Mouse (Mus musculus) cerebellum, postnatal 25 days (tissue): ENCODE measurements around the gene Lrig1.

Experiments used
- DNase-seq, 2 experiments: peaks; one replicate each; pipeline ENCODE4 v3.0.0; 2021; ENCODE audit warnings: mixed read lengths in 2 of 2

Lrig1 gene

DNA sequence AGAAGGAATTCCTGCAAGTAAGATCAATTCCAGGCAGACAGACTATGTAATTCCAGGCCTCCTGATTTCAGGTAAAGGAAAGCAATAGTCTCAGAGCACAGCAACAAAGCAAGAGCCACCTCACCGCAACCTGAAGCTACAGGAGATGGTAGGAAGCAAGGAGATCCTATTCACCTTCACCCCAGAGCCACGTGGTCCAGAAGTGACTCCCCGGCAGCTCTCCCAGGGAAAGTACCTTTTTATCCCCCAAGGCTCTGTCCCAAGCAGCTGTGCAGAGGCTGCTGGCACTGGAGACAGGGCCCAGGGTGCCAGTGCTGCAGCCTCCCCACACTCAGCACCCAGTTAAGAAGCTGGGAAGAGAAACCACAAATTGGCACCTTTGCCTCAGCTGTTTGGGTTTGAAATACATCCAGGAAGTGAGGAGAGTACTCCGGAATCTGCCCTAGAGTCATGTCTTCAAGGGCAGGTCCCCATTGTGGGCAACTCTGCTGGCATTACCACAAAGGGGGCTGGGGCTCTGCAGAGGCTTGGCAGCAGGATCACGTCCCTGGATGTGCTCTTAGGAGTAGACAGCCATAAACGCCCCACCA lies 53.6 kb downstream of the Lrig1 start:
- no peak for DNase-seq

DNA sequence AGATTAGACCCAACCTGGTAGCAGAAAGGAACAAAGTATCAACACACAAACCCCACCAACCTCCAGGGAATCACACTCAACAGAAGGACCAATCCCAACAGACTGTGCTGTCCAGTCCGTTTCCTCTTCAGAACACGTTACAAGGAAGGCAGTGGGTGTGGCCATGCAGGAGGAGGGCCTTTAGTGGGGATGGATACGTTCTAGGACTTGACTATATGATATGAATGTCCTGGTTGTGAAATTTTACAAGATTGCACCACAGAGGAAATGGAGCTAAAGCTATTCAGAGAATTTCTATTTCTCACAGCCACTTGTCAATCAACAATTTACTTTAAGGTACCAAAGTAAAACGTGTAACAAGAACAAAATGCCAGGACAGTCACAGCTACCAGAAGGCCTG lies 54.2 kb downstream of the Lrig1 start:
- DNase-seq = no peak

DNA sequence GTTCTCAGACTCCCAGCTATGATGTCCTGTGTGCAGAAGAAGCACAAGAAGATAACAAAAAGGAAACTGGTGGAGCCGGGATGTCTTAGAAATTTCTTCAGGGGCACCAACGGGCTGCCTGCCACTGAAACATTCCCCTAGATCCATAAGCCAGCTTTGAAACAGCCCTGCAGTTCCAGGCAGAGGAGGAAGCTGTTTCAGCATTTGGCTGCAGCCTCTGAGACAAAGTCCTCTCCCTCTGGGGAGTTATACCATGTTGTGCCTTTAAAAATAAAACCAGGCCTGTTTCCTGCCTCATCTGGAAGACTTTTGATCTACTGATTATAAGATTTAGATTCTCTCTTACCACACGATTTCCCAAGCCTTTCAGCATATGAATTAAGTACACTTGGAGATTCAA lies 55.3 kb downstream of the Lrig1 start:
- no peak for DNase-seq

GRCm38 (mm10) chr6:94643989-94644388 lies 56.0 kb downstream of the Lrig1 start:
- no peak for DNase-seq

DNA sequence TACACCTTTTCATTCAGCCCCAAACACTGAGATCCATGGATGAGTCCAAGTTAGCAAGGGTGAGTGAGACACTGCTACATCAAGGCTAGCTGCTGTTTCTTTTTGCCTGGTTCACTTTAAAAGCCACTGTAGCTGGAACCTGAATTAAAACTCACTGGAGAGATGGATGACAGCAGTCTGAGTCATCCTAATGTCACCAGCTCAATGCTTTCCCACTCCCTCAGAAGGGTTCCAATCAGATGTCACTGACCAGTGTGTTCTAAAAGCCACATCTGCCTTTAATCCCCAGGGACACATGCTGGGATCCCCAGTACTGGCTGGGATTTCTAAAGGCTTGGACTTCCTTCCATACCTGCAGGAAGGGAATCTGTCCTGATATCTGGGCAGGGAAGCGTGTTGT lies 57.9 kb downstream of the Lrig1 start:
- no peak for DNase-seq

GRCm38 (mm10) chr6:94640297-94640696 lies 59.7 kb downstream of the Lrig1 start:
- peak; percentile 72 to 76 for DNase-seq

DNA sequence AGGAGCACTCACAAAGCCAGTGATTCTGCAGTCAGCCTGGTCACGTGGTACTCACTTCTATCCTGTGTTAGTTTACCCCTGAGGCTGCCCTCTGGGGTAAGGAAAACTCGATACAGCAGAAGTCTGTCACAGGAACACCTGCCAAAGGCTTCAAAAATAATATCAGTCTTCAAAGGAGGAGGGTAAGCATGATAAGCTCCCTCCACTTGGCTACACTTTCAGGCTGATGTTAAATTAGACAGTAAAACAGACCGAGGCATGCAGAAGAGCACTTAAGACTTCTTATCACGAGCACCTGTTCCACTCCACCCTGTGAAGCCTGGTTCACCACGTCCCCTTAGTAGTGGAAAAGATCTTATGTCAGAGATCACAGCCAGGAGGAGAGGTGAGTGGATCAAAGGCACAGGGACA lies 62.9 kb downstream of the Lrig1 start:
- no peak for DNase-seq

DNA sequence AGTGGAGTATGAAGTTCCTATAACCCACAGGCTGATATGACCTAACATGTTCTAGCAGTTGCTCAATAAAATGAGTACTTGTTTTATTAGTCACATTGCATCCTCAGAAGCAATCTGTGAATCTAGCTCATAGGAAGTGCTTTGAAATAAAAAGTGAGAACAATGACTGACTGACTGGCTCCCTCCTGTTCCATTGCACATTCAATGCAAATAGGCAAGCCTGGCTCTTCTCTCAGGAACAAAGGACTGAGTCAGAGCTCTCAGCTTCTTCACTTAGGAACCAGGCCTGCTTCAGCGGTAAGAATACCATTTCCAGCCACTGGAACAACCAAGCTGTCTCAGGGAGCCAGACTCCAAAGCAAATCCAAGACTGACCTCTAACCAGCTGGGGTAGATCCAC lies 64.6 kb downstream of the Lrig1 start:
- no peak for DNase-seq

GRCm38 (mm10) chr6:94634710-94635109 lies 65.2 kb downstream of the Lrig1 start:
- DNase-seq = no peak

- no peak for DNase-seq
Observed at GRCm38 (mm10) chr6:94634274-94634673, 65.7 kb downstream of the Lrig1 start.

- DNase-seq = no peak
Observed at GRCm38 (mm10) chr6:94631779-94632082, 68.2 kb downstream of the Lrig1 start.

DNA sequence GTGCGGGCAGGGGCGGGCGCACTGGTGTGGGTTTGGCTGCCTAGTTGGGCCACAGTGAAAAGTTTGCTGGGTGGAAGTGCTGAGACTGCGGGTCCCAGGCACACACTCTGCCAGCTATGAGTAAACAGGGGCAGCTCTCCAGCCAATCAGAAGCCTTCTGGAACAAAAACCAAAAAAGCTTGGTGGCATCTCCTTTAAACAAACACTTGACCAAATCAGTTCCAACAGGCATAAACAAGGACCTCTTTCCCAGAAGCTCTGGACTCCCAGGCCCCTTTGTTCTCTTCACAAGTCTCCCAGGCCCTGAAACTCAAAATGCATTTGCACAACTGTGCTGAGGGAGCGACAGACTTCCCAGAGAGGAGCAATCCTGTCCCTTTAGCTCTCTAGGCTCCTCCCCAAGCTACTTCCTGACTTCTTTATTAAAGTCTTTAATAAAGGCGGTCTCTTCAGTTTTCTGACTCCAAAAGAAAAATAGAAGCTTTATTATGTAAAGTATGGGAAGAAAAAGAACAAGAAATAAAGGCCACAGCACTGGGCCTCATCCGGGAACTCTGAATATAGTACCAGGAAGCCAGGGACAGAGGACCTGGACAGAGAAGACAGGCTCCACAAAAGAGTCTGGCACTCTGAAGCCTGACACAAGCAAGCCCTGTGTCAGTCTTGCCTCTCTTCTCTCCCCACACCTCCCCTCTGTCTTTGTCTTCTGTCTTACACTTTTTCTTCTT lies 68.7 kb downstream of the Lrig1 start:
- DNase-seq = peak in 1 of 2 experiments; percentile 37

- no peak for DNase-seq
Observed at GRCm38 (mm10) chr6:94628787-94629186, 71.2 kb downstream of the Lrig1 start.

GRCm38 (mm10) chr6:94627714-94628595 lies 72.0 kb downstream of the Lrig1 start:
- peak; percentile 30 to 42 for DNase-seq

GRCm38 (mm10) chr6:94626807-94627206 lies 73.2 kb downstream of the Lrig1 start:
- DNase-seq = peak; percentile 52 to 60

GRCm38 (mm10) chr6:94625896-94626295 lies 74.1 kb downstream of the Lrig1 start:
- no peak for DNase-seq

- DNase-seq = no peak
Observed at GRCm38 (mm10) chr6:94624543-94624942, 75.4 kb downstream of the Lrig1 start.

DNA sequence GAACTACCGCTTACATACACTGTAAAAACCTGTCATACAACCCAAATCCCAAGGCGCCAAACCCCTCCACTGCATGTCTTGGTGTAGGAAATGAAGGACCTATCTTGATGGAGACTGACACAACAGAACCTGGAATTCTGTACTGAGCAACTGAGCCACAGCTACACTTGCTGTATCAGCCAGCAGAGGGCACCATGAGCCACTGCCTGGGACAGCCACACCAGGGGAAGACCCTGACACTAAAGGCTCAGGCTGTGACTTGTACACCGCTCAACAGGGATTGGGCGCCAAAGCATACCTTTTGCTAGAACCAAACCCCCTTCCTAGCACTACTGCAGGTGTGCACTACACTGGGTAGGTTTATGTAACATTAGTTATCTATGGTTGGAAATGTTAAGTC lies 77.0 kb downstream of the Lrig1 start:
- peak; percentile 79 to 88 for DNase-seq

DNA sequence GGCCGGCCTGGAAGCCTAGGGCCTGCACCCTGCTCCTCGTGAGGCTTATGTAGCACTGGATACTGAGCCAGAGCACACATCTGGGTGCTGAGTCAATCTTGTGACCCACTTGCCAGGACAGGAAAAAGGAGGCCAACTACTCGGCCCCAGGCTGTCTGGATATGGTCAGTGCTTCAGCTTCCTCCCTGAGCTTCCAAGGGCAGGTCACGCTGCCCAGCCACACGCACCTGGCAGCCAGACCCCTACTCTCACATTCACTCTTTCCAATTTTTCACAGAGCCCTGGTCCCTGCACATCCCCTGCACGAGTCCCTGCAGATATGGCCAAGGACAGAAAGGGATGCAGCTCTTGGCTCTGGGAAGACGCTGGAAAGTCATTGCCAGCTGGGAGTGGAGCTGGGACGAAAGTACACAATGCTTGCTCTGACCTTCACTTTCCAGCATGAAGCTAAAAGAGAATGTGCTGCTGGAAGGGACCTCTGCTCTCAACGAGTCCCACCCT lies 79.1 kb downstream of the Lrig1 start:
- no peak for DNase-seq

DNA sequence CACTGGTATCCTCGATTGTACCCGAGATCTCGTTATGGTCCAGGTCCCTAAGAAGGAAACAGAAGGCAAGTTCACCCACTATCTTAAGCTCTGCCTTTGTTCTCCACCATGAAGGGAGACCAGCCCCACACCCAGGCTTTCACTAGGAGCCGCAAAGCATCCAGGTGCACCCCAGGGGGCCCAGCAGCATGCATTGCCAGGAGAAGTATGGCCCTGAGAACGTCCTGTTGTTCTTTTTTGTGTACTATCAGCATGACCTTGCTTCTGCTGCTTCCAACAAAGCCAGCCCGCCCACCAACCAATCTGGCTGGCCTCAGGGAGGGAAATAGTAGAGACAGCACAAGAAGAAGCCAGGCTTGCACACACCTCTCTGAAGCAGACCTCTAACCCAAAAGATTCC lies 79.7 kb downstream of the Lrig1 start:
- DNase-seq = no peak

GRCm38 (mm10) chr6:94618671-94619070 lies 81.3 kb downstream of the Lrig1 start:
- DNase-seq = no peak

- no peak for DNase-seq
Observed at GRCm38 (mm10) chr6:94615936-94616335, 84.0 kb downstream of the Lrig1 start.

DNA sequence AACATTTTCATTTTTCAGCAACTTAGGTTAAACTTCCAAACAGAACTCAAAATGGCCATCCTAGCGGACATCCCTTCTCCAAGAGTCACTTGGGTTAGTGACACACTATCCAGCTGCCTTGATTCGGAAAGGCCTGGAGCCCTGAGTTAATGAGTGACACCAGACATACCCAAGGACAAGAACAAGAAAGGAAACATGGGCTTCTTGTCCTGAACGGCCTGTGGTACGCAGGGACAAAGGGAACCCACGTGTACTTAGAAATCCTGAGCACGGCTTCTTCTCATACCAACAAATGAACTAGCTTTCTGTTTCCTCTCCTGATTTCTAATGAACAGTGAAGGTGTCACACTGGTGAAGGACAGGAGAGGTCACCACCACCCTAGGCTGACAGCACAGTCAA lies 85.6 kb downstream of the Lrig1 start:
- no peak for DNase-seq
